Mouse (Mus musculus) c-Kit-positive CD71-negative TER-119-negative erythroid progenitor cells, embryonic 14.5 days (primary cell): ENCODE results near the gene Tle3.
A peak's percentile ranks its signal among the peaks of the same experiment; 100 is the strongest.

Experiments used
- DNase-seq: peaks from one replicate; pipeline ENCODE4 v3.0.0-alpha.2; 2013; ENCODE audit warnings: low read depth

Tle3 gene

DNA sequence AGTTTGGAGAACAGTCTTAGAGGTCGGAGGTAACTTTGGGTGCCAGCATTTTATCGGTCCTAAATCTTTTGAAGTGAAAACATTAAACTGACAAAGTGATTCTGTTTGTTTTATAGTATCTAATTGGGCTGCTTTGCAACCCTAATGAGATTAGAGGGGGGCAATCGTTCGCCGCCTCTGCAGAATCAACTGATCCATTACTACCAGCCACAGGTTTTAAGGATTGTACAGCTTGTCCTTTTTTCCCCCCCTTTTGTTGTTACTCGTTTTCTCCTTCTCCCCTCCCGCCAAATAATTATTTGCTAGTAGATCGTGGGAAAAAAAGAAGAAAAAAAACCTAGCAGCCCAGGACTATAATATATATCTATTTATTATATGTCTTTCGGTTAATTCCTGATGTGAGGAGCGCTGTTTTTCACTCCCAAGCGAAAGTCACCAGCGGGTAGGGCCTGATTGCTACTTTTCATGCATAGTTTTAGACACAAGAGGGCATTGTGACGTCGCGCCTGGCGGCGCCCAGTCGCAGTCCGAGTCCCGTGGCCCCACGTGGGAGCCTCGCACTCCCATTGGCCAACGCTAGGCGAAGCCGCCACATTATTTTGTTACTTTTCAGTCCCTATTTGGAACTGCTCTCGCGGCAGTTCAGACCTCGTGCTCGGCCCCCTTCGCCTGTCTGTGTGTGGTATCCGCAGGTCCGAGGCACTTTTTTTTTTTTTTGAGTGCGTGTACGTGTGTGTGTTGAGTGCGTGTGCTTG is at the start of gene Tle3:
Gene Tle3 (plus strand): TSS at position 612 of the 755 bp plus-strand sequence.
- peak; percentile 93 for DNase-seq

DNA sequence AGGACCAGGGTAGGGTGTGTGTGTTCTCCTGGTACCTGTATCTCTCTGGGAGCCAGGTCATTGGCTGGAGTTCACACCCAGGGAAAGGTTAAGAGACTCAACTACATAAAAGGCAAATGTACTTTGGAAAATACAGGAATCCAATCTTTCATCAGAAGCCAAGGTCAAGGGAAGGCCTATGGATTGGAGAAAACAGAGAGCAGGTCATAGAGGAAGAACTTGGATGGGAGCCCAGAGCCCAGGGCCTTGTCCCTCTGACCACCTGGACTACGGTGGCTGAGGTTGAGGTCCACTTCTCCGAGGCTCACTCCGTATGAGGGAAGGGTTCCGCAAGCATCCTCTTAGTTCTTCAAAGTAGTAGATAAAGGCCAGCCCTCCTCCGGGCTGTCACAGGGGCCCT is 48.9 kb upstream of the Tle3 start:
- DNase-seq: no peak

DNA sequence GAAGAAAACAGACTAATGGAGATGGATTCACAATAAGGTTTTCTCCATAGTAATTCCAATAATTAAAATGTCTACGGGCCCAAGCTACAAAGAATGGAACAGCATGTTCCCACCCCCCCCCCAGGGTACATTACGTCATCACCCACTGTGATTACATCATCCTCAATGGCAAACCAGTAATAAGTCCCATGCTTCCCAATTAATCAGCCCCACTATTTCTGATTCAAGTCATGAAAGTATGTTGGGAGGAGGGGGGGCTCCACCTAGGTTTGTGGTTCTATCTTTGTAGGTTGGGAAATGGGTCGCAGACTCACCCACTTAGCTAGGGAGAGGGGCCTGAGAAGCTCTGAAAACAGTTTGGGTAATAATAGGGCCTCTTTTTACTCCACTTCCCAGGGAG is 48.3 kb upstream of the Tle3 start:
- no peak for DNase-seq

DNA sequence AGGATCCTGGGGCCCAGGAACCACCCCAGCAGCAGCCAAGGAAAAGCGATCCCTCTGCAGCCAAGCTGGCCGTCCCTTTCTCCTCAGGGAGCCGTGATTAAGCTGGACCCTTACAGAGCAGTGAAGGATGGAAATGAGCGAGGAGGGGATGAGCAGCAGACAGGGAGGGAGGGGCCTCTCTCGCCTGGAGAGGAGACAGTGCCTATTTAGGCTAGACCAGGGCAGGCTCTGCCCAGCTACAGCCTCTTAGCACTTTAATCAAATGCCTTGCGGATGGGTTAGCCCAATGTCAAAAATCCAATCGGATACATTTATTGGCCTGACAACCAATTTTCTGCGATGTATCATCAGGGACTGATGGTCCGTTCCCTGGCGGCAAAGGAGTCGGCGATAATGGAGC is 47.8 kb upstream of the Tle3 start:
- no peak for DNase-seq

DNA sequence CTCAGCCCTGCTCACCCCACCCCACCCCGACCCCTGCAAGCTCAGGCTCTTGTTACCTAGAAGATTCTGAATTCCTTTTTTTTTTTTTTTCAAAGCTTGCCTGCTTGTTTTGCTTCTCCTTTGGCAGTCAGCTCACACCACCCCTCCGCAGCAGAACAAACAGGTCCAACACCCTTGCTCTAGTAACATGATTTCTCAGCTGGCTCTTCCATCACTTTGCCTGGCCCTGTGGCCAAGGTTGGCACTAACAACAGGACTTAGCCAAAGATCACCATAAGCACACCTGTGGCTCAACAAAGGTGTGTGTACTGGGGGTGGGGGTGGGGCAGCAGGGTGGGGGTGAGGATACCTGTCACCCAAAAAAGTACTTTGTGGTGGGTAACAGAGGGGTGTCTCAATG is 47.2 kb upstream of the Tle3 start:
- DNase-seq: no peak

DNA sequence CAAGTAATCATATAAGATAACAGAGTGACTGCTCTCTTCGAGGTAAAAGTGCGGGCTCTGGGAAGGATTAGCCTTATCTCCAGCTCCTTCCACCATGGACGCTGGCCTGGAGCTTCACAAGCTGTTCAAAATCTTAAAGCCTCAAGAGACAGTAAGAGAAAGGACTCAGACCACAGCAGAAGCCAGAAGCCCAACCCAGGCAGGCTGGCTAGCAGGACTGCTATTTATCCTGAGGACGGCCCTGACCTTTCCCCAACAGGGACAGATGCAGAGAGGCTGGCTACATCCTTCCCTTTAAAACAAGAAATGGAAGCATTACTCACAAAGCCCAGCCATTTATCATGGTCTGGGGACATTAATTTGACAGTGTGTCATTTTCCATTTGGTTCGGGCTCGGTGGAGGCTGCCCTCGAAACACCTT is 46.2 kb upstream of the Tle3 start:
- no peak for DNase-seq

DNA sequence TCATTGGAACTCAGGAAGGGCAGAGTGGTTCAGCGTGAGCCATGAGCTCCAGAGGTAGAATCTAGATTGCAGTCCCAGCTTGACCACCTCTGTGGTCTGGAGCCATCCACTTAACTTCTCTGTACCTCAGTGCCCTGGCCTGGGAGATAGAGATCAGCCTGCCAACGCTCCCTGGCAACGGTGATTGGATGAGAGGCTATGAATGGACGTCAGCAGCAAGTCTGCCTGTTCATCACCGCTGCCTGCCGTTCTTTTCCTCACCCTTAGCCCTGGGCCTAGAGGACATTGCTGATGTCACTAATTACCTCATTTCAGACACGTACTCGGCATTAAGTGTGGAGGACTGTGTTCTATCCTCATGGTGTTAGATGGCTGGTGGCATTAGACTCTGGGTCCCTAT is 45.2 kb upstream of the Tle3 start:
- no peak for DNase-seq

DNA sequence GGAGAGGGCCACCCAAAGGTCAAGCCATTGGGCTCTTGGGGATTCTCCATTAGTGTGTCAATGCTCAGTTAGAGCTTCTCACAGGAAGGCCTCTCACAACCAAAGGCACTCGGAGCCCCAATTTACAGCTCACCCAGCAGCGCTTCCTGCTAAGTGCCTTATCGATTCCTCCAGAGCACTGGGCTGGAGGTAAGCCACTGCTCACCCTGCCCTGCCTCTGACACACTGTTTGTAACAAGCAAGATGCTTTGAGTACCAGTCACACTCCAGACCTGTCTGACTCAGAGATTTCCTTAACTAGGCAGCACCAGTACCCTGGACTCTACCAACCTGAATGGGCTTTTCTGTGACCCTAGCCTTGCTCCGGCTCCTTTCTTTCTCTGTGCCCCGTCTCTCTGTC is 44.0 kb upstream of the Tle3 start:
- DNase-seq: no peak

DNA sequence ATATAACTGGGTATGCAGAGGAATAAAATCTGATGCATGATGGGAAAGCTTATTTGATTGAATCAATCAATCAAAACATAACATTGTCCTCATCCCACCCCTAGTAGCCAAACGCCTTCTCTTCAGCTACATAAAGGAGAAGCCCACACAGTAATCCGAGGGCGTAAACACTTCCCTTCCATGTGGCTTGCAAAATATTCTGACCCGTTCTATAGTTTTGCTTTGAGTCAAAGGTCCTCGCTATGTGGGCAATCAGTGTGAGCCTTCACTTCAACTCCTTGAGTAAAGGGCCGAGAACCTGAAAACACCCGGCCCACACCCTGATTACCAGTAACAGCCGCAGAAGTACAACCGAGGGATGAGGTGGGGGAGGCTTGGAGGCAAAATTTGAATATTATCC is 41.4 kb upstream of the Tle3 start:
- DNase-seq: no peak

DNA sequence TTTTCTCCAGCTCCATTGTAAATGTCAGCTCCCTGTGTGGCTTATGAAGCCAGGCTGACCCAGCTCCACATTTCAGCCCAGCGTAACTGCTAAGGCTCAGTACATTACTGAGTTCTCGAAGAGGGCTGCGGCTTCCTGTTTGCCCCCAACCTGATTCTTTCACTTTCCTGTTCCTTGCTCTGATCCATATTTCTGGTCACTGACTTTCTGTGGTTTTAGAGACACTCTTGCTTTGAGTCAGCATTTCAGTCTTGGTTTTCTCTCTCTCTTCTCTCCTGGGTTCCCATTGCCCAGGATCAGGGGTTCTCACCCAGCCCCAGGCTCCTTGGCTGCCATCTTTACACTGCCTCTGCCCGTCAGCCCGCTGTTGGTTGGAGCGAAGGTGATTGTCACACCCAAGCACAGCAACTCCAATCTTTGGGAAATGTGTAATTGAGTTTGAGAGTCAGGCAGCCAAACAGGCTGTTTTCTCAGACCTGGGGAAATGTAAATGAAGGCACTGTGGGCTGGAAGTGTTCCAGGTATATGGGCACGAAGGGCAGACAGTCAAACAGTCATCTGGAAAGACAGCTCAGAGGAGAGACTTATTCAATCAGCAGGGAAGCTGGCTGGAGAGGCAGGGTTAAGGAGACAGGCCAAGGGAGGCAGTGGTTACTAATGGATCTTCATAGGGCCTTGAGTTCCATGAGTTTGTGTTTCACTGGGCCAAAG is 39.8 kb upstream of the Tle3 start:
- DNase-seq: no peak

DNA sequence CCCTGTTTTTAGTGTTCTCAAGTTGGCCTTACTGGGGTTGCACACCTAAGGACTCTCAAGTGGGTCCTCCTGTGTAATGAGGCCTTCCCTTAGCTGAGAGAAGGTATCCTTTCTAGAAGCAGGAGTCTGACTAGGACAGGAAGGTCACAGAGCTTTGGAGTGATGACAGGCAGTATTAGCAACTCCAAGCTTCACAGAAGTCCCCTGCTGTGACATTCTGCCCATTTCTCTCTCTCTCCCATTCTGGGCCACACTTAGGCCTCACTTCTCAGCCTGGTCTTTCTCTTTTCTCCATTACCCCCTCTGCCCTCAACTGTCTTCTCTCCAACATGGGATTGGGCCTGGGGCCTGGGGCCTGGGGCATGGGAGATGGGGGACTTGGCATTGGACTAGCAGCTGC is 36.0 kb upstream of the Tle3 start:
- DNase-seq: no peak

DNA sequence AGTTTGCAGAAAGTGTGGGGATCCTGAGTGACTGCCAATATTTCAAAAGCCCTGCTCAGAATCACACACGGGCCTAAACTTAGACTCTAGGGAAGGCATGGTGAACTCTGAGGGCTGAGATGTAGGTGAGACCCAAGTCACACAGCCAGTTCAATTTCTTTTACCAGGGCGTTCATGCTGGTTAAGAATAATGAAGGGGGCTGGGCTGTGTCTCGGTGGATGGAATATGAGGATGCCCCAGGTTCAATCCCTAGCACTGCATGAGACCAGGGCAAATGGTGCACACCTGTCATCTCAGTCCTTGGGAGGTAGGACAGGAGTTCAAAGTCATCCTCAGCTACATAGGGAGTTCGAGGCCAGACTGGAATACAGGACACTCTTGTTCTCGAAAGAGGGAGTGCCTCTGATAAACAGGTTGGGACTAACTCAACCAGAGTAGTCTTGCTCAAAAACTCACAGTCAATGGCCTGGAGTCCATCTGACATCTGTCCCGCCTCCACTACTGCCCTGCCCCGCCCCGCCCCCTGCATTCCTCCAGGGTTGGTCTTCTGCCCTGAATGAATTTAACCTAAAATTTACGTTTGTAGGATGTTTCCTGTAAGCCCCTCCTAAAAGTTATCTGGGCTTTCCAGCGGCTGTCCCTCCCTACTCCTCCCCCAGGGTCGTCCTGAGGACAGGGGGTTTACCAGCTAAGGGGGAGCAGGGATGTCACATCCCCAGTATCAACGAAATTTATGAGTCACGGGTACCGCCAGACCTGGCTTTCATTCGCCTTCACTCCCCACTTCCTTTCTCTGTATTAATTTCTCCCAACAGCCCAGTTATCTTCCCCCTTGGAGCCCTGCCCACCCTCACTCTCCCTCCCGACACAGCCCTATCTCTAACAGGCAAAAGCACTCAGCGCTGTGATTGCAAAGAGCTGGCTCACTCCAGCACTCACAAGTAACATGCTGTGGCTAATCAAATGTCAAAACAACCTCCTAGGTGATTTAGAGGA is 35.3 kb upstream of the Tle3 start:
- no peak for DNase-seq

DNA sequence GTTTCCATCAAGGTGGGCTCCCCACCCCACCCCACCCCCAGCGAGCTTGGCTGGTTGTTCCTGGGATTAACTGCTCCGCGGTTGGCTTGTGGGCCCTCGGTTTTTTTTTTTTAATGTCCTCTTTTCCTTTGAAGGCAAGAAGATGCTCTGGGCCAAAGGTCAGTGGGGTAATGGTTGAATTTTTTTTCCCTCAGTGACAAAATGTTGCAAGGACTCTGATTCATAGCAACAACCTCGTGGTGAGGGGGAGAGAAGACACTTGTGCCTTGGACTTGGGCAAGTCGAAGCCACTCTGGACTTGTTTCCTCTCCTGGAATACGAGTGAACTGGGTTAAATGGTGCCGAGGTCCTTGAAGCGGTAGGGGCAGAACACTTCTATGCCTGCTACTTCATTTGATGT is 34.5 kb upstream of the Tle3 start:
- DNase-seq: no peak

DNA sequence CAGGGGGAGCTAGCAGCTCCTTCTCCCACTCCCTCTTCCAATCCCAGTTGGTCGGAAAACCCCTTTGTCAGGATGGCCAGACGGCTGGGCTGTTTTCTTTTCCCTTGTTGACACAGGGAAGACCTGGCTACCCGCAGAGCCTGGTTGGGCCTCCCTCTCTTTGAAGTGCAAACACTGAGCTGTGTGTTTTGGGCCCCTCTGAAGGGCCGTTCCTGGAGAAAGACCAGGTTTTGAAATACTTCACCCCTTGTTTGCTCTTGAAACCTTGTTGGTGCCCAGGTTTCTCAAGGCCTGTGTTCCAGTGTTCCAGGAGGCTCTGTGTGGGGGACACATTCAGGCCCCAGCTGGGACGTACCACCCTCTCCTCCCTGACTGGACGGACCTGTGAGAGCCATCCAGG is 32.9 kb upstream of the Tle3 start:
- DNase-seq: no peak

DNA sequence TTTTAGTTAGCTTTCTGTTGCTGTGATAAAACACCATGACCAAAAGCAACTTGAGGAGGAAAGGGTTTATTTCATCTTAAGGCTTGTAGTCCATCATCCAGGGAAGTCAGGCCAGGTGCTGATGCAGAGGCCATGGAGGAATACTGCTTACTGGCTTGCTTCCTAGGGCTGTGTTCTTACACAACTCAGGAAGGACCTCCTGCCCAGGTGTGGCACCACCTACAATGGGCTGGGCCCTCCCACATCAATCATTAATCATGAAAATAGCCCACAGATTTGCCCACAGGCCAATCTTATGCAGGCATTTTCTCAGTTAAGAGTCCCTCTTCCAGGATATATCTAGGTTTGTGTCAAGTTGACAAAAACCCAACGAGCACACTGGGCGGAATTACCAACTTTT is 31.8 kb upstream of the Tle3 start:
- DNase-seq: no peak

DNA sequence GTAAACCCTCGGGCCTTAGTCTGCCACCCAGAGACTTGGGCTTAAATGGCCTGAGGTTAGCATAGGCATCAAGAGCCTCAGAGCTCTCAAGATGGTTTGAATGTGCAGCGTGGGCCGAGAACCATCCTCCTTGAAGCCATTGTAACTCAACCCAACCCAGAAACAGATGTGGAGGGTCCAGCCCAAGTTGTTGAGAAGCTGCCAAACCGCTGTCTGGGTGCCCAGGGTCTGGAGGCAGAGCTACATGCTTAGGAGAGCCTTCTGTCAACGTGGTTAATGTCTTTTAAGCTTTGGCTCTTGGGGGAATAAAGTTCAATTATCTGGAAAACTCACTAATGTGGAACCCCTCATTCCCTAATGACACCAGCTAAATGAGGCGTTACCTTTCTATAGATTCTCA is 29.9 kb upstream of the Tle3 start:
- no peak for DNase-seq

DNA sequence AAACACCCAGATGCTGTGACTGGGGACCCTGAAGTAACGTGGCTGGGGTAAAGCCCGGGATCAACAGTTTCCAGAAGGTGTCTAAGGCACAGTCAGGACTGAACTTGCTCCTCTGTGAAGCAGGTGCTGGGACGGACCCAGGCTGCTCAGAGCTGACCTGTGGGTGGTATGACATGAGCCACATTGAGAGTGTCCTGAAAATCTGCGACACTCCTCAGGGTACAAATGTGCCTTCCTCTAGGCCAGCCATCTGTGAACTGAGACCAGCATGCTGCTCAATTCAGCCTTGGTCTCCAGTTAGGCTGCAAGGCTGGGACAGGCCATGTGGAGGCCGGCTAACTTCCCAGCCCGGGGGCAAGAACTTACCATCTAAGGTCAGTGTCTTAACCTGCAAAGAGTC is 27.5 kb upstream of the Tle3 start:
- DNase-seq: no peak

DNA sequence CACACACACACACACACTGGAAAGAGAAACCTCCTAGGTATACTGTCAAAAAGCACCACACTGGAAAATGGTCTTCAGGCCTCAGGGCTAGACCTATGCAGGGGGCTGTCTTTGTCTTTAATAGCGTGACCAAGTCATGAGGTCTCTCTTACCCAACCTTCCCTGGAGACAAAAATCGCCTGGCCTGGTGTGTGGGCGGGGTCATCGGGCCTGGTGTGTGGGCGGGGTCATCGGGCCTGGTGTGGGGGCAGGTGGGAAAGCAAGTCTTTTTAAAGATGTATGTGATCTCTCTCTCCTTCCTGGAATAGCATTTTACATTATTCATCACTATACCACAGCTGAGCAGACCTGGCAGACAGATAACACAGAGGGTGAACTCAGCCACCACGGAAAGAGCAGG is 25.2 kb upstream of the Tle3 start:
- DNase-seq: no peak

DNA sequence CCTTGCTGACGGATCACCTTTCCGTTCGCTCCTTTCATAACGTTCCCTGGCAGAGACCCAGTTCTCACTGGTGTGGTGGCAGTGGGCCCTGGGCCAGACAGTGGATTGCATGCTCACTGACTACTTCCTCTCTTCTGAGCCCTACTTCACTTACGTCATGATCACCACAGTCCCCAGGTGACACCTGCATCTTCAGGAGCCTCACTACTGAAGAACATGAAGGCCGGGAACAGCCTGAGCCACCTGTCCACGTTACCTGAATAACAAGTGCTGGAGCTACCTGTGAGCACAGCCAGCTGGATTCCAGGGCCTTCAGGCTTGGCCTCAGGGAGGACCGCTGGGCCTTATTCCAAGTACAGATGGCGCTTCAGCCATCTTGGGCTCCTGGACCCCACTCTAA is 24.1 kb upstream of the Tle3 start:
- DNase-seq: no peak

DNA sequence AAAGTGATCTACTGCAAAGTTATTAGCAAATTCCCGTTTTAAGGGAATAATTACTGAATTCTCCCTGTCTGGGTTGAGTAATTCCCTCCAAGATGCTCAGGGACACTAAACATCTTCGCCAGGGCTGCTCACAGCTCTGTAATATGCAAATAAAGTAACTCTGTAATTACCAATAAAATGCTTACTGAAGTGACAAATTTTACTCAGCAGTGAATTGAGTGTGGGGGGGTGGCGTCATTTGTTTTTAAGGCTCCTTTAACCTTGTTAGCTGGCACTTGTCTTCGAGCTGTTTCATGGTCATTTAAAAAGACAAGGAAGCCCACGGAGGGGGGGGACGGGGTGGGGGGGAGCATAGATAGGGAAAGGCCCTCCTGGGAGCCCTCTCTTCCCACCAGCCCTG is 23.6 kb upstream of the Tle3 start:
- no peak for DNase-seq

DNA sequence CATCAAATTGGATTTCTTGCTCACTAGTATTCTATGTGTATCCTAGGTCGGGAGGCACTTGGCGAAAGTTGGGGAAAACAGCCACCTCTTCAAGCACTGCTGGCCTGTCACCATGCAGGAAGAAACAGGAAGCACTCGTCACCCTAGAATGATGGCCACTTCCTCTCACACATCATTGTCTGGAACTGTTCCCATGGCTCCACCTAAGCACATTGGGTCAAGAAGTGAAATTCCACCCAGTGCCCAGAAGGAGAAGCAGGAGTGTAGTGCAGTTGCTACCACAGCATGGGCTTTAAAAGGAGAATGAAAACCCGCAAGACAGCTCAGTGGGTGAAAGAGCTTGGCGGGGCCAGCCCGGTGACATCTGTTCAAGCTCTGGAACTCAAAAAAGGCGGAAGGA is 22.5 kb upstream of the Tle3 start:
- no peak for DNase-seq

DNA sequence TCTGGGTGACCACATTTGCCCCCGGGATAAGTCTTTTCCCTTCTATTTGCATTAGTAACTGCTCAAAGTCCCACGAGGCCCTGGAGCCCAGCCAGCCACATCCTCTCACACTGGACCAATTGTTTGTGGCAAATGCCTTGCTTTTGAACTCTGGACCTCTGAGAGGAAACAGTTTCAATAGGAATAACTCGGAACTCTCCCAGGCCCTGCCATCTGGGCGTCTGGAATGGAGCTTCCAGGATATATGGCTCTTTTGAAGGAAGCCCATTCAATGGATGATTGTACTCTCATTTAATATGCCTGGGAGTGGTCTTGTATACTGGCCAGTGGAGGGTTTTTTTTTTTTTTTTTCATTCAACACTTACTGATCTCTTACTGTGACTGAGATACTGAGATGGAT is 21.0 kb upstream of the Tle3 start:
- no peak for DNase-seq

DNA sequence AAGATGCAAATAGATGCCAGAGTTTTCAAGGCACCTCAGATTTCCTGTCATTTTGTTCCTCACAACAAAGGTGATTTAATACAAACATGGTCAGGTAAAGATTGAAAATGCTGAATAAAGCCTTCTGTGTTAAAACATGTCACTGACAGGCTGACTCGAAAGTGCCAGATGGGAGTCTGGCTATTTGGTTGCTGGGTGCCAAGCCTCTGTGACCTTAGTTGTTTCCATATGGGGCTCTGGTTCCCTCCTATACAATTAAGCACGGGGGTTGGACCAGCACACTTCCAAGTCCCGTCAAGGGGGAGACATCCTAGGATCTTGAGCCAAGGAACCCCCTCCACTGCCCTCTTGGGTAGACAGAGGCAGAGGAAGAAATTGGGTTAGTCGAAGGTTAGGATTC is 13.2 kb upstream of the Tle3 start:
- no peak for DNase-seq
